Mouse (Mus musculus) MEL (cell line): ENCODE measurements at regions not wholly inside any gene's neighbourhood (a gene's known extent, or its start where the extent isn't known, plus 50 kb on each side); places are given as distances from the start of the nearest gene placed in this dataset.

ENCODE experiments used
- DNase-seq: peaks from one replicate; pipeline ENCODE4 v3.0.0; 2011; ENCODE audit warnings: low read depth, low spot score
- H3K27ac ChIP-seq: 2 replicates; pipeline ENCODE4 v1.5.1; 2012; ENCODE audit warnings: low read depth, mild to moderate bottlenecking, control low read depth, low read length, moderate library complexity; ENCODE audit not compliant: control insufficient read depth
- H3K27me3 ChIP-seq, 2 experiments: fragments of 150-350 bp in 1 of 2; sonication (generic) in 1 of 2; 2 replicates each; pipeline ENCODE4 v1.6.1; 2012; ENCODE audit warnings: low read length in 2 of 2, mild to moderate bottlenecking in 2 of 2, improper control_type of control experiment in 1 of 2, moderate library complexity in 1 of 2; ENCODE audit not compliant: insufficient read depth in 2 of 2, control insufficient read depth in 1 of 2
- H3K36me3 ChIP-seq, 2 experiments: 2 replicates each; pipeline ENCODE4 v1.6.1; 2012 to 2014; ENCODE audit warnings: low read length in 2 of 2, improper control_type of control experiment in 1 of 2, inconsistent platforms in 1 of 2, mild to moderate bottlenecking in 1 of 2; ENCODE audit not compliant: insufficient read depth in 2 of 2, control insufficient read depth in 1 of 2
- H3K4me1 ChIP-seq, 2 experiments: fragments of 150-350 bp in 1 of 2; sonication (generic) in 1 of 2; 2 replicates each; pipeline ENCODE4 v1.6.1; 2012; ENCODE audit warnings: low read length in 2 of 2, improper control_type of control experiment in 1 of 2, mild to moderate bottlenecking in 1 of 2; ENCODE audit not compliant: insufficient read depth in 2 of 2, control insufficient read depth in 1 of 2
- H3K4me3 ChIP-seq, 2 experiments: fragments of 150-350 bp in 1 of 2; sonication (generic) in 1 of 2; 2 replicates each; pipeline ENCODE4 v1.5.1; 2012; ENCODE audit warnings: low read depth in 2 of 2, low read length in 2 of 2, mild to moderate bottlenecking in 2 of 2, moderate library complexity in 2 of 2, control low read depth in 1 of 2, improper control_type of control experiment in 1 of 2; ENCODE audit not compliant: control insufficient read depth in 1 of 2, insufficient read depth in 1 of 2
- H3K79me2 ChIP-seq: 2 replicates; pipeline ENCODE4 v1.6.1; 2012; ENCODE audit warnings: mild to moderate bottlenecking, low read length, moderate library complexity; ENCODE audit not compliant: control insufficient read depth, poor library complexity, insufficient read depth
- H3K9ac ChIP-seq: 2 replicates; pipeline ENCODE4 v1.6.1; 2012; ENCODE audit warnings: low read depth, mild to moderate bottlenecking, control low read depth, low read length, moderate library complexity; ENCODE audit not compliant: control insufficient read depth, poor library complexity, severe bottlenecking
- H3K9me3 ChIP-seq: fragments of 150-350 bp; sonication (generic); replicated peaks from 2 replicates; pipeline ENCODE4 v1.6.1; 2012; ENCODE audit warnings: mild to moderate bottlenecking, low read length, improper control_type of control experiment, moderate library complexity; ENCODE audit not compliant: insufficient read depth
- CTCF ChIP-seq, 3 experiments: IDR thresholded peaks in 2 of 3; conservative IDR thresholded peaks in 1 of 3; 2 replicates each; pipeline ENCODE4 v1.5.1; 2011 to 2012; ENCODE audit warnings: low read length in 3 of 3, low read depth in 2 of 3, mild to moderate bottlenecking in 2 of 3, improper control_type of control experiment in 1 of 3, inconsistent platforms in 1 of 3, mixed read lengths in 1 of 3, moderate library complexity in 1 of 3; ENCODE audit not compliant: control insufficient read depth in 1 of 3, insufficient read depth in 1 of 3, poor library complexity in 1 of 3, severe bottlenecking in 1 of 3
- E2F4 ChIP-seq: IDR thresholded peaks from 2 replicates; pipeline ENCODE4 v1.6.1; 2011; ENCODE audit warnings: low read depth, low read length, improper control_type of control experiment, borderline replicate concordance
- ELF1 ChIP-seq: IDR thresholded peaks from 2 replicates; pipeline ENCODE4 v1.6.1; 2014; ENCODE audit warnings: low read depth, mild to moderate bottlenecking, inconsistent platforms, low read length, improper control_type of control experiment, moderate library complexity
- EP300 ChIP-seq, 2 experiments: IDR thresholded peaks; 2 replicates each; pipeline ENCODE4 v1.6.1; 2011; ENCODE audit warnings: improper control_type of control experiment in 2 of 2, low read length in 2 of 2, low read depth in 1 of 2, mild to moderate bottlenecking in 1 of 2
- JUND ChIP-seq: IDR thresholded peaks from 2 replicates; pipeline ENCODE4 v1.6.1; 2011; ENCODE audit warnings: low read depth, mild to moderate bottlenecking, improper control_type of control experiment, low read length
- MAX ChIP-seq: IDR thresholded peaks from 2 replicates; pipeline ENCODE4 v1.6.1; 2011; ENCODE audit warnings: low read length, improper control_type of control experiment
- MYC ChIP-seq: IDR thresholded peaks from 2 replicates; pipeline ENCODE4 v1.6.1; 2011; ENCODE audit warnings: low read depth, mild to moderate bottlenecking, low read length, improper control_type of control experiment, moderate library complexity
- RAD21 ChIP-seq: IDR thresholded peaks from 2 replicates; pipeline ENCODE4 v1.6.1; 2011; ENCODE audit warnings: mild to moderate bottlenecking, low read depth, low read length, improper control_type of control experiment
- RCOR1 ChIP-seq: IDR thresholded peaks from 2 replicates; pipeline ENCODE4 v1.6.1; 2012; ENCODE audit warnings: low read depth, mild to moderate bottlenecking, inconsistent platforms, low read length, improper control_type of control experiment
- SMC3 ChIP-seq: IDR thresholded peaks from 2 replicates; pipeline ENCODE4 v1.6.1; 2011; ENCODE audit warnings: low read depth, low read length, improper control_type of control experiment
- TBP ChIP-seq: IDR thresholded peaks from 2 replicates; pipeline ENCODE4 v1.8.0; 2011; ENCODE audit warnings: low read depth, low read length, improper control_type of control experiment
- UBTF ChIP-seq: IDR thresholded peaks from 2 replicates; pipeline ENCODE4 v1.6.1; 2012; ENCODE audit warnings: low read depth, mild to moderate bottlenecking, inconsistent platforms, low read length, improper control_type of control experiment, moderate library complexity, borderline replicate concordance; ENCODE audit not compliant: insufficient read depth
- USF1 ChIP-seq: IDR thresholded peaks from 2 replicates; pipeline ENCODE4 v1.6.1; 2014; ENCODE audit warnings: low read depth, mild to moderate bottlenecking, inconsistent platforms, low read length, improper control_type of control experiment, moderate library complexity
- ZC3H11A ChIP-seq: IDR thresholded peaks from 2 replicates; pipeline ENCODE4 v1.6.1; 2012; ENCODE audit warnings: low read depth, mild to moderate bottlenecking, inconsistent platforms, low read length, improper control_type of control experiment

DNA sequence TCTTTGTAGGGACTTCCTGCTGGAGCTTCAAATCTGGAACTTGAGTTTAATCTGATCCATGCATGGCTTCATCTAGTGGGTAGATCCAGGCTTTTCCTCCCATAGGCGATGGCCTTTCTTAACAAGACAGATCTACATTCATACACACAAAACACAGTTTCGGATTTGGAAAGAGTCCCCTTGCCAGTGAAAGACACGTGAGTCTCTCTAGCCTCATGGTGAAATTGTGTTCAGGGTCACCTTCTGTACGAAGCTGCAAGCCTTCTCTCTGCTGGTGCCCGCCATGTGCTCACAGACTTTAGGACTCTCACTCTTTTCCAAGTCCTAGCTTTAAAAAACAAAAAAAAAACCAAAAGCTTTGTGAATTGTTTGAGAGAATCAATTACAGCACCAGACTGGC is 51.4 kb upstream of the Dlx2 start:
- Histone ChIP-seq H3K4me3 (peak overlapping the region; percentile 11 to 33; a peak in 3 of 4 replicates), H3K9me3 (no peaks in the 10 kb centered on the region), H3K27me3 (no peaks in the 10 kb centered on the region; a peak in 2 of 4 replicates), H3K79me2 (no peaks in the 10 kb centered on the region)
- no peak for DNase-seq
- TF ChIP-seq MYC: peak; percentile 1; the same call in 1 of the 2 replicates
- TF ChIP-seq TBP: no peak
- TF ChIP-seq, all 39 proteins: peak for 1
- peaks cover 0 to 6% of the 10 kb centered on the region in 2 experiments; a peak in 2 of 4 replicates for H3K4me1 ChIP-seq
- H3K27ac ChIP-seq: no peak overlapping the region
- H3K36me3 ChIP-seq: peaks cover 0 to 5% of the 10 kb centered on the region in 2 experiments; a peak in 1 of 4 replicates
- H3K9ac ChIP-seq: 0 out of 2 replicates have a peak overlapping the region, but pooled peaks have one; percentile 2

DNA sequence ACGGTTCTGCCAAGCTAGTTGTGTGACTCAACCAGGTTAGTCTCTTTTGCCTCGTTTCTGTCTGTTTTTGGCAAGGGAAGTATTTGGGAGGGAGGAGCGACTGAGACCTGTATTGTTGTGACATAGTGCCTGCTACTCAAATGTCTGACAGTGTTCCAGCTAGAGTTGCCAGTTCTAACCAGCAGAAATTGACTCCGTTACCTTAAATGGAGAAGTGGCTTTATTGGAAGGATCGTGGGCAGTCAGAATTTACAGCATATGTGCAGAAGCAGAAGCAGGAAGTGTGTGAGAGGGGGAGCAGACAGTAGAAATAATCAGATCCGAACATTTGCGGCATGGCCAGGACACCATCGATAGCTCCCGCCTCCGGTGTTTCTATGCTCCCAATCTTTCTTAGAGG is 51.8 kb upstream of the Dlx2 start:
- Histone ChIP-seq H3K9me3 (no peaks in the 10 kb centered on the region), H3K4me3 (peak overlapping the region; percentile 33), H3K79me2 (no peaks in the 10 kb centered on the region), H3K36me3 (peaks cover 0 to 5% of the 10 kb centered on the region in 2 experiments; a peak in 1 of 4 replicates), H3K9ac (peak overlapping the region; percentile 2; the same call in 1 of the 2 replicates), H3K4me1 (peaks cover 0 to 6% of the 10 kb centered on the region in 2 experiments; a peak in 2 of 4 replicates), H3K27me3 (no peaks in the 10 kb centered on the region; a peak in 2 of 4 replicates), H3K27ac (no peak overlapping the region)
- peak; percentile 79 for DNase-seq
- TF ChIP-seq TBP: 0 out of 2 replicates have a peak, but pooled peaks have one; percentile 16
- 0 out of 4 replicates have a peak, but pooled peaks have one; percentile 16 to 30 for TF ChIP-seq EP300 (IDR thresholded peaks at IDR 0.05; ENCODE audit: low read depth in 1 of 2, low read length in 2 of 2)
- peak; percentile 61; the same call in 1 of the 2 replicates for TF ChIP-seq ELF1
- TF ChIP-seq RCOR1: no peak

DNA sequence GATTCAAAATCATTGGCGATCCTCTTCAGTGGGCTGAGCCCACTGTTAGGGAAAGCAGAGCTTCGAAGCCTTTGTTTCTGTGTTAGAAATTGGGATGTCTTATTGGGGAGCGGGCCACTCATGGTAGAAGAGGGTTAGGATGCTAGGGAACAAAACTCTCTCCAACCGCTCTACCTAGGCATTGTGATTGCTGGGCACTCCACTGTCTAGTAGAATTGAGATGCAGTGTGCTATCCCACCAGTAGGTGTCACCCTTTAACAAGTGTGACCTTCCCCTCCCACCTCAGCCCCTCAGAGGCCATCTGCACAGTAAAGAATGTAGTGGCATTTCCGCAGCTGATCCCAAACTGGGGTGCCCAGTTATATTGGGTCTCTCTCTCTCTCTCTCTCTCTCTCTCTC is 52.2 kb upstream of the Dlx2 start:
- Histone ChIP-seq H3K27ac (no peak overlapping the region), H3K9ac (peak overlapping the region; percentile 2; the same call in 1 of the 2 replicates), H3K9me3 (no peaks in the 10 kb centered on the region), H3K27me3 (no peaks in the 10 kb centered on the region; a peak in 2 of 4 replicates), H3K36me3 (peaks cover 0 to 5% of the 10 kb centered on the region in 2 experiments; a peak in 1 of 4 replicates), H3K4me3 (peak overlapping the region; percentile 33), H3K4me1 (peaks cover 0 to 6% of the 10 kb centered on the region in 2 experiments; a peak in 2 of 4 replicates), H3K79me2 (no peaks in the 10 kb centered on the region)
- TF ChIP-seq JUND (no peak), UBTF (no peak), MAX (no peak), USF1 (no peak), SMC3 (peak; percentile 87), ZC3H11A (peak; percentile 91), RAD21 (peak; percentile 93), E2F4 (no peak), CTCF (IDR thresholded peaks at IDR 0.05 in 2 of 3, conservative IDR thresholded peaks at IDR 0.05 in 1 of 3; ENCODE audit: control insufficient read depth in 1 of 3, insufficient read depth in 1 of 3, low read depth in 2 of 3, low read length in 3 of 3, poor library complexity in 1 of 3, severe bottlenecking in 1 of 3) (peak; percentile 81 to 93 (median 91))
- DNase-seq: peak; percentile 85
